Mouse (Mus musculus) intestine, postnatal 0 days (tissue): ENCODE measurements at regions not wholly inside any gene's neighbourhood (a gene's known extent, or its start where the extent isn't known, plus 50 kb on each side); places are given as distances from the start of the nearest gene placed in this dataset.

Experiments used
- ATAC-seq: fragments of 200-750 bp; cut with Nextera tagmentation; 2 replicates; pipeline ENCODE4 v1.8.0; 2017; ENCODE audit warnings: mild to moderate bottlenecking, moderate TSS enrichment, moderate library complexity
- H3K27ac ChIP-seq: fragments of 300-500 bp; sonication (generic); 2 replicates; pipeline ENCODE4 v1.5.1; 2014; ENCODE audit warnings: mild to moderate bottlenecking, low read depth, low read length, moderate library complexity
- H3K27me3 ChIP-seq: fragments of 300-500 bp; sonication (generic); replicated peaks from 2 replicates; pipeline ENCODE4 v1.6.1; 2014; ENCODE audit warnings: low read length, mixed read lengths; ENCODE audit not compliant: control insufficient read depth, insufficient read depth
- H3K36me3 ChIP-seq: fragments of 300-500 bp; sonication (generic); 2 replicates; pipeline ENCODE4 v1.6.1; 2014; ENCODE audit warnings: mild to moderate bottlenecking, moderate library complexity; ENCODE audit not compliant: control insufficient read depth, insufficient read depth
- H3K4me1 ChIP-seq: fragments of 300-500 bp; sonication (generic); replicated peaks from 2 replicates; pipeline ENCODE4 v1.6.1; 2014; ENCODE audit warnings: antibody characterized with exemption, low read length, mixed read lengths; ENCODE audit not compliant: control insufficient read depth, insufficient read depth
- H3K4me2 ChIP-seq: fragments of 300-500 bp; sonication (generic); replicated peaks from 2 replicates; pipeline ENCODE4 v1.6.1; 2014; ENCODE audit warnings: low read depth, mild to moderate bottlenecking, moderate library complexity
- H3K4me3 ChIP-seq: fragments of 300-500 bp; sonication (generic); 2 replicates; pipeline ENCODE4 v1.5.1; 2014; ENCODE audit warnings: low read depth, low read length
- H3K9ac ChIP-seq: fragments of 300-500 bp; sonication (generic); 2 replicates; pipeline ENCODE4 v1.6.1; 2014; ENCODE audit warnings: mild to moderate bottlenecking, low read depth, low read length
- H3K9me3 ChIP-seq: fragments of 300-500 bp; sonication (generic); 2 replicates; pipeline ENCODE4 v1.6.1; 2016; ENCODE audit warnings: mixed run types; ENCODE audit not compliant: control insufficient read depth
- CTCF ChIP-seq: sonication (generic); IDR thresholded peaks from 2 replicates; pipeline ENCODE4 v1.5.1; 2016; ENCODE audit warnings: low read depth, mild to moderate bottlenecking, control low read depth, antibody characterized with exemption, moderate library complexity
- WGBS: fragments of 180-500 bp; shearing (Covaris S2); extraction: QIAGEN DNeasy Blood & Tissue Kit; methylation state at CpG from one replicate; pipeline ENCODE4 v1.1.7; 2014; 5-methylcytosine and 5-hydroxymethylcytosine counted together

DNA sequence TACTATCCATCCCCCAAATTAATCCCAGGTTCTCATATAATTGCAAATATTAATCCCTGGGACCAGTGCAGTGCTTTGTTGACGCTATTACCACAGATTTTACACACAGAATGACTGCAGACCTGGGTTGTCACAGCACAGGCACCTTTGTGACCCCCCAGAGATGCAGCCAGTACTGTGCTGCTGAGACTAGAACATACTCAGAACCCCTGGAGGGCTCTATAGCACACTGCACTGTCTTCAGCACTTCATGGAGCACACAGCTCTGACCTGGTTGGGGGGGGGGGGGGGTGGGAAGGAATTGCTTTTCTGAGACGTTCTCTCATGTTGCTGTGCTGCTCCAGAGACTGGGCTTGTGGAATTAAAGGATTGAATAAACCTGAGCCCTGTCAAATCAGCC, 154.9 kb upstream of the Gm34302 start:
- Histone ChIP-seq H3K27me3 (no peaks in the 10 kb centered on the region), H3K4me3 (no peak overlapping the region), H3K4me2 (no peak overlapping the region), H3K9me3 (no peaks in the 10 kb centered on the region), H3K36me3 (no peaks in the 10 kb centered on the region), H3K27ac (no peak overlapping the region), H3K4me1 (no peaks in the 10 kb centered on the region), H3K9ac (no peak overlapping the region)
- ATAC-seq: no peak
- 53% methylated on average over 2 of the region's 2 CpGs for WGBS
- TF ChIP-seq CTCF: no peak

GRCm38 (mm10) chr3:63637913-63638312, 154.2 kb upstream of the Gm34302 start:
- ATAC-seq: no peak
- no peak for TF ChIP-seq CTCF
- H3K9me3 ChIP-seq: no peaks in the 10 kb centered on the region

GRCm38 (mm10) chr3:63627724-63628123, 144.0 kb upstream of the Gm34302 start:
- WGBS: 81% methylated on average over 5 of the region's 5 CpGs

More at GRCm38 (mm10) chr3:63637913-63638312, 154.2 kb upstream of the Gm34302 start:
- Histone ChIP-seq H3K4me2 (no peak overlapping the region), H3K4me3 (no peak overlapping the region), H3K9ac (no peak overlapping the region), H3K36me3 (no peaks in the 10 kb centered on the region), H3K27ac (no peak overlapping the region), H3K27me3 (no peaks in the 10 kb centered on the region), H3K4me1 (no peaks in the 10 kb centered on the region)
- WGBS: 85% methylated on average over 5 of the region's 5 CpGs

GRCm38 (mm10) chr3:63616127-63616526, 132.4 kb upstream of the Gm34302 start:
- no peak for TF ChIP-seq CTCF
- Histone ChIP-seq H3K27ac (no peak overlapping the region), H3K4me3 (no peak overlapping the region), H3K4me2 (no peak overlapping the region), H3K36me3 (no peaks in the 10 kb centered on the region), H3K4me1 (no peaks in the 10 kb centered on the region), H3K9me3 (no peaks in the 10 kb centered on the region), H3K9ac (no peak overlapping the region), H3K27me3 (no peaks in the 10 kb centered on the region)
- 40% methylated on average over 5 of the region's 5 CpGs for WGBS
- no peak for ATAC-seq

More at GRCm38 (mm10) chr3:63627724-63628123, 144.0 kb upstream of the Gm34302 start:
- H3K4me1 ChIP-seq: no peaks in the 10 kb centered on the region
- H3K4me3 ChIP-seq: no peak overlapping the region
- no peak overlapping the region for H3K4me2 ChIP-seq
- no peak for TF ChIP-seq CTCF
- H3K36me3 ChIP-seq: no peaks in the 10 kb centered on the region
- no peak for ATAC-seq
- no peak overlapping the region for H3K9ac ChIP-seq
- no peak overlapping the region for H3K27ac ChIP-seq
- H3K9me3 ChIP-seq: no peaks in the 10 kb centered on the region
- no peaks in the 10 kb centered on the region for H3K27me3 ChIP-seq

DNA sequence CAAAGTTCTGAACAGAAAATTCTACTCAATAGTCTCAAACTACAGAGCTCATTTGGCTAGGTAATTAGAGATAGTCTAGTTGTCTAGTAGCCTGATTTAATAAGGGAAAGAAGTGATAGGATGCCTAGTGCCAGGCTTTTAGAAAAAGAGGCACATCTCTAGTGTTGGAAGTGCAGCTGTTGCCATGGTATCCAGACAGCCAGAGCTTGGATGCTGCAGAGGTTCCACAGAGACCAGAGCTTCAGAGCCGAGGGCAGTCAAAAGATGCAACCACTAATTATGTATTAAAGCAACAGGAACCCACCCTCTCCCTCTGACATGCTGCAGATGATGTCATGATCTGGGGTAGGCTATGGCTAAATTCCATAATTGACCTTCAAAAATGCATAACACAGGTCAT, 130.0 kb upstream of the Gm34302 start:
- Histone ChIP-seq H3K27ac (no peak overlapping the region), H3K36me3 (no peaks in the 10 kb centered on the region), H3K9me3 (no peaks in the 10 kb centered on the region), H3K4me2 (no peak overlapping the region), H3K4me1 (no peaks in the 10 kb centered on the region), H3K9ac (no peak overlapping the region), H3K4me3 (no peak overlapping the region), H3K27me3 (no peaks in the 10 kb centered on the region)
- 39% methylated on average over 1 of the region's 1 CpGs for WGBS
- no peak for TF ChIP-seq CTCF
- no peak for ATAC-seq

GRCm38 (mm10) chr3:63612767-63613363, 129.2 kb upstream of the Gm34302 start:
- H3K4me3 ChIP-seq: no peak overlapping the region
- no peaks in the 10 kb centered on the region for H3K36me3 ChIP-seq
- no peak for TF ChIP-seq CTCF
- no peak for ATAC-seq
- H3K27me3 ChIP-seq: no peaks in the 10 kb centered on the region
- H3K9ac ChIP-seq: no peak overlapping the region
- H3K9me3 ChIP-seq: no peaks in the 10 kb centered on the region
- no peak overlapping the region for H3K27ac ChIP-seq
- WGBS: 60% methylated on average over 3 of the region's 3 CpGs
- H3K4me1 ChIP-seq: no peaks in the 10 kb centered on the region
- no peak overlapping the region for H3K4me2 ChIP-seq
